Mouse (Mus musculus): ENCODE measurements around the gene Cd3g. TPM values are rescaled to one million over a fixed set of nuclear protein-coding genes. Genes with fewer than 3 reads are reported as not detected.

Cd3g gene
- total RNA-seq, 1 experiment from 2014 or later, result 90.1 TPM

GRCm38 (mm10) chr9:44942421-44942820 lies 37.8 kb downstream of the Cd3g start:
- ATAC-seq (ENCODE audit: extremely low read depth, insufficient number of reproducible peaks, low FRiP score, poor library complexity, severe bottlenecking), result no peak

GRCm38 (mm10) chr9:44941756-44942155 lies 38.5 kb downstream of the Cd3g start:
- no peak for ATAC-seq (ENCODE audit: extremely low read depth, insufficient number of reproducible peaks, low FRiP score, poor library complexity, severe bottlenecking)

- no peak for ATAC-seq (ENCODE audit: extremely low read depth, insufficient number of reproducible peaks, low FRiP score, poor library complexity, severe bottlenecking)
Observed at GRCm38 (mm10) chr9:44921543-44921942, 58.7 kb downstream of the Cd3g start.

- no peak for ATAC-seq (ENCODE audit: extremely low read depth, insufficient number of reproducible peaks, low FRiP score, poor library complexity, severe bottlenecking)
Observed at GRCm38 (mm10) chr9:44921123-44921468, 59.1 kb downstream of the Cd3g start.

- ATAC-seq (ENCODE audit: extremely low read depth, insufficient number of reproducible peaks, low FRiP score, poor library complexity, severe bottlenecking), result peak; percentile 77
Observed at GRCm38 (mm10) chr9:44920374-44921122, 59.7 kb downstream of the Cd3g start, which contains the start of gene Atp5l. TSS of gene Atp5l (minus strand) at chr9:44920742.

GRCm38 (mm10) chr9:44919606-44920005 lies 60.6 kb downstream of the Cd3g start:
- no peak for ATAC-seq (ENCODE audit: extremely low read depth, insufficient number of reproducible peaks, low FRiP score, poor library complexity, severe bottlenecking)

Other genes starting within 250 kb of the Cd3g start
- 0.25 TPM in 1 of 2 replicates, not detected in the other for gene Phldb1, start 245.2 kb downstream of the Cd3g start, total RNA-seq (2017)
- 130 and 132 TPM in 2 replicates for gene Arcn1, start 212.6 kb downstream of the Cd3g start, total RNA-seq (2017)
- gene Ift46, start 212.5 kb downstream of the Cd3g start, total RNA-seq (2017), result 49.6 and 51.0 TPM in 2 replicates
- 0.25 TPM in 1 of 2 replicates, not detected in the other for gene Tmem25, start 181.1 kb downstream of the Cd3g start, total RNA-seq (2017)
- 0.93 and 1.4 TPM in 2 replicates for gene Ttc36, start 177.4 kb downstream of the Cd3g start, total RNA-seq (2017)
- gene Kmt2a, start 99.1 kb downstream of the Cd3g start, total RNA-seq (2017), result 56.5 and 64.5 TPM in 2 replicates
- gene Atp5l, start 59.7 kb downstream of the Cd3g start, total RNA-seq (2017), result 48.6 and 74.2 TPM in 2 replicates
- 45.8 and 48.0 TPM in 2 replicates for gene Ube4a, start 14.8 kb downstream of the Cd3g start, total RNA-seq (2017)
- 18.5 and 21.4 TPM in 2 replicates for gene Cd3d, start 1.4 kb upstream of the Cd3g start, total RNA-seq (2017)
- gene Cd3e, start 29.2 kb upstream of the Cd3g start, total RNA-seq (2017), result 14.1 and 18.3 TPM in 2 replicates
- 0.23 and 0.49 TPM in 2 replicates for gene Mpzl2, start 59.4 kb upstream of the Cd3g start, total RNA-seq (2017)
- 49.8 and 51.6 TPM in 2 replicates for gene Mpzl3, start 74.8 kb upstream of the Cd3g start, total RNA-seq (2017)
- 282 and 323 TPM in 2 replicates for gene Jaml, start 98.8 kb upstream of the Cd3g start, total RNA-seq (2017)
- gene Scn2b, start 137.4 kb upstream of the Cd3g start, total RNA-seq (2017), result 0.49 and 1.0 TPM in 2 replicates
- 0.35 and 0.49 TPM in 2 replicates for gene Scn4b, start 158.0 kb upstream of the Cd3g start, total RNA-seq (2017)
- 0.49 and 0.81 TPM in 2 replicates for gene BC049352, start 201.6 kb upstream of the Cd3g start, total RNA-seq (2017)
- gene Tmprss4, start 223.7 kb upstream of the Cd3g start, total RNA-seq (2017), result 0.70 and 0.74 TPM in 2 replicates